Mouse (Mus musculus): ENCODE results near the gene Msln.

The Msln gene

DNA sequence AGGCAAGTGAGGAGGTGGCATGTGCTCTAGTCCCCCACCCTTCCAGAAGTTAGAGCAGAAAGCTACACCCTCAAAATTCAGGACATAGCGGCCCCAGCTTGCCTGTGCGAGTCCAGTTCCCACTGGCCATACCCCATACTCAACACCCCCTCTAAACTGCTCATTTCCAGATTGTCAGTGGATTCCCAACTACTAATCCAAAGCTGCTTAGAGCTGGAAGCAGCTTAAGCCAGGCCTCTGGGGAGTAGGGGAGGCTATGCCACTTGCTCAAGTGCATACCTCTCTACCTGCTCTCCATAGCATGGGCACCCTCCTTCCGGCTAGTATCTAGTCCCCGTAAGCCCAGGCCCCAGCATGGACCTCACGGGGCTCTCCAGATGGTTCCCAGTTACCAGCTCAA is 32.7 kb downstream of the Msln start:
- no peak for DNase-seq

GRCm38 (mm10) chr17:25717691-25718090 is 36.5 kb downstream of the Msln start:
- no peak for DNase-seq

DNA sequence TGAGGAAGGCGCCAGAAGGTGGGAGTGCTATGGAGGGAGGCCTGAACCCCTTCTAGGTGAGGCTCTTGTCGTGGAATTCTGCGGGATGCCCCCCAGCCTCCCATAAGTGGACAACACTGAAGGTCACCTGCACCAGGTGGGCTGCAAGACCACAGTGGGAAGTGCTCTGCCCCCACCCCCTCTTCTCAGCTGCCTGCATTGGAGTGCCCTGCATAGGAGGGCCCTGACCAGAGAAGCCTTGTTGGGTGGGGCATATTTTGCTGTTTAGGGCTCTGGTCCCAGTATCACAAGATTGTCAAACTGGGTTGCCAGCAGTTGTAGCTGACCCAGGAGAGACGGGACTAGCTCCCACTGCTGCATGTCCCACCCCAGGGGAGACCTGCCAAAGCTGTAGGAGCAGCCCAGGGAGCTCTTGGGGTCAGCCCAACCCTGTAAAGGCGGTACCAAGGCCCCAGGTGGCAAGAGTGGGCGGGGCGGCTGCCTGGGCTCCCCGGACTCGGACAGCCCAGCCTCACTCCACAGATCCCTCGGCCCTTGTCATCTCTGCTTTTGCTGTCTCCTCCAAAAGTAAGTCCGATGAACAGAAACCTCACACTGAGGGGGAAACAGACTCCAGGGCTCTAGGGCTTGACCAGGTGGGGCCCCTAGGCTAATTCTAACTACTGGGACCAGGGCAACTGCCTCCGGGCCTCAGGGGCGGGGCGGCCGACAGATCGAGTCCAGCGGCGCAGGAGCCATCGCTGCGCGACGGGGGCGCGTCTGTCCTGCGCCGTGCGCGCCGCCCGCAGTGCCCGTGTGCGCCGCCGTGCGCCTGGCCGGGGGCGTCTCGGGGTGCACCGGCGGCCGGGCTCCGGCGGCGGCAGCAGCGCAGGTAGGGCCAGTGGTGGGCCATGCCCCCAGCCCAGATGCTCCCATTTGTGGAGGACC is 37.2 kb downstream of the Msln start, which contains the start of gene Gng13:
Gng13 (plus strand) TSS at position 461 of the 927 bp plus-strand sequence.
- DNase-seq: no peak

- no peak for DNase-seq
Observed at GRCm38 (mm10) chr17:25716130-25716529, 38.0 kb downstream of the Msln start.

- DNase-seq: no peak
Observed at GRCm38 (mm10) chr17:25715627-25716026, 38.6 kb downstream of the Msln start.

DNA sequence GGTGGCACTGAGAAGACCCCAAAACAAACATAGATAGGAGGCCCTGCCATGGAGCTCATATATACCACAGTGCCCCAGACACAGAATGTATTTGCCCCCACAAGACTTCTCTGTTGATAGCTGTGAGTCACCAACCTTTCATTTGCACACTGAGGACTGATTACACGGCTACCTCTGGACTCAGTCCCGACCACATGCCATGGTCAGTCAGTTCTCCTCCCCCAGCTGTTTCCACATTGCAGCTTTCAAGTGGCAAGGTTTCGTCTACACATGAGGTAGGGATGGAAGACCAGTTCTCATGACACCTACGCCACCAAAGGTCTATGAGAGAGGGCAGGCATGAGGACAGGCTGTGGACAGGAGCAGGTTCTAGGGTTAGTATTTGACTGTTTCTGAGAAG is 43.0 kb downstream of the Msln start:
- DNase-seq: no peak

DNA sequence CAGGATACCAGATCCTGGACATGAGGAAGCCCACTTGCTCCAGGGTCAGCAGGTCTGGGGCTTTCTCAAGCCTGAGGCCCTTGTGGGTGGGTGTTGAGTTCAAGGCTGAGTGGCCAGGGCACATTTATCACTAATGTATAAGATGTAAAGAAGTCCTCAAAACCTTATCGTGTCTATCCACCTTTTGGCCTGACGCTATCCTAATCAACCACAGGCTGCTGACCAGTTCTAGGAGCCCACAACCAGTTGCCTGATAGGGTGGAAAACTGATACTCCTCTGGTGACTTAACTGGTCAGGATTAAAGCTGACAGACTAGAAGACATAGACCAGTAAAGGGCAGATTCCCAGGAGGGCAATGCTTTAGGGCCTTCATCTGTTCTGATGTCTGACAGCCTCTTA is 44.2 kb downstream of the Msln start:
- DNase-seq: no peak

GRCm38 (mm10) chr17:25700863-25701496 is 53.2 kb downstream of the Msln start:
- no peak for DNase-seq

Measured in cerebellum, postnatal 25 days (tissue).